Mouse (Mus musculus): ENCODE data around the gene Ndufs2.
A peak's percentile ranks its signal among the peaks of the same experiment; 100 is the strongest.

Ndufs2 gene

GRCm38 (mm10) chr1:171250680-171251593, at the start of gene Ndufs2:
TSS of gene Ndufs2 (minus strand) at chr1:171251388.
- DNase-seq (ENCODE audit: low spot score in 2 of 2) = no peak

DNA sequence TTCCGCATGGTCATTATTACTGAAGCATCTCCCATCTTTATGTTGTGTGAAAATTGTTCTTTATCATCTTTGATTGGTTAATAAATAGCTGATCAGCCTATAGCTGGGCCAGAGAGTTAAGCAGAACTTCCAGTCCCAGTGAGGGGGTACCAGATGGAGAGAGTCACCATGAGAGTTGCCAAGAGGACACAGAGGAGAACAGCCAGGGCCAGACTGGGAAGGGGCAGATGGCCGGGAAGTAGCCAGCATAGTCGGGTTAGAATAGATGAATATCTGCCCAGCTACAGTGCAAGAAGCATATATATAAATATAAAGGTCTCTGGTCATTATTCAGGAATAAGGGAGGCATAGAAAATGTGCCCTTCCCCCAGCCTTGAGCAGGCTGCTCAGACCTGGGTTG, 47.0 kb upstream of the Ndufs2 start:
- DNase-seq (ENCODE audit: low spot score in 2 of 2) = no peak

- DNase-seq (ENCODE audit: low spot score in 2 of 2) = no peak
Observed at GRCm38 (mm10) chr1:171295063-171295402, 43.8 kb upstream of the Ndufs2 start.

DNA sequence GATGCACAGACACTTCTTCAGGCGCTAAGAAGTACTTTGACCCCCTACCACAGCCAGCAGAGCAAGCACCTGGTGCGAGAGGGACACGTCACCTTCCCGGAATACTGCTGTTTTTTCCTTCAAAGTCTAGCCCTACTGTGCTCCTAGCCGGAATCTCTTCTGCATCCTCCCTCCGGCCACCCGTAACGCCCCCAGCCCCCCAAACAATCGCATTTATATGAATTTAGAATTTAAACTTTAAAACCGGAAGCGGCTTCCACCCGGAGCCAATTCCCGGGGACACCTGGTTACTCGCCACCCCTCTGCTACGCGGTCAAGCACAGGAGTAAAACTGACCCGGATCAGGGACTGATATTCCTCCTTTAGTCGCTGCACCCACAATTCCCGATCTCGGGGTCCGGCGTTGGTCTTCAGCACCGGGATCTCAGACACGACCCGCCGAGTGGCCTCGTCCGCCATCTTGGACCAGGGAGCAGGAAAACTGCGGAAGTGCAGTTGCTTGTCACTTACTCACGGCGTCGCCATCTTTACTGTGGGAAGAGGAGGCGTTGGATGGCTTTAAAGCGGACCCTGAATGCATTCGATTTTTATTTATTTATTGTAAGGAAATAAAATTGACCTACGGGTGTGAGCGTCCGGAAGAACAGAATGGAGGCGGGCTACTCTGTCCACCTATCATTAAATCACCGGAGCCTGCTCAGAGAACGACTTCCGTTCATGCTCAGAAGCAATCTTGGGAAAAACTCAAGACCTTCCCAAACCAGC, 43.3 kb upstream of the Ndufs2 start, which contains the start of gene Ufc1:
Gene Ufc1, minus strand, starts transcription at position 727 of the 765 bp plus-strand sequence.
- peak; percentile 80 to 91 for DNase-seq (ENCODE audit: low spot score in 2 of 2)

DNA sequence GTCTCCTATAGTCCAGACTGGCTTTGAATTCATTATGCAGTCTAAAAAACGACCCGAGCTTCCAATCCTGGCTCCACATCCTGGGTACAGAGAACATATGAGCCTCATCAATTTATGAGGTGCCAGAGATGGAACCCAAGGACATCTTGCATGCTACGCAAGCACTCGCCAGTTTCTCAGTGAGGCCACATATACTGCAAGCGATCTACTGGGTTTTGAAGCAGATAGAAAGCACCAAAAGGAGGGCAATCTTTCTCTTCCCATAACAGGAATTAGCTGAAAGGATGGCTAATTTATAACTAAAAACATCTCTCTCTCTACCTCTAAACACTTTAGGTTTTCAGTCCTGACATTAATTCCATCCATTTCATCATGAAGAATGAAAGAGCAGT, 42.7 kb upstream of the Ndufs2 start:
- no peak for DNase-seq (ENCODE audit: low spot score in 2 of 2)

- DNase-seq (ENCODE audit: low spot score in 2 of 2) = no peak
Observed at GRCm38 (mm10) chr1:171293351-171293750, 42.2 kb upstream of the Ndufs2 start.

DNA sequence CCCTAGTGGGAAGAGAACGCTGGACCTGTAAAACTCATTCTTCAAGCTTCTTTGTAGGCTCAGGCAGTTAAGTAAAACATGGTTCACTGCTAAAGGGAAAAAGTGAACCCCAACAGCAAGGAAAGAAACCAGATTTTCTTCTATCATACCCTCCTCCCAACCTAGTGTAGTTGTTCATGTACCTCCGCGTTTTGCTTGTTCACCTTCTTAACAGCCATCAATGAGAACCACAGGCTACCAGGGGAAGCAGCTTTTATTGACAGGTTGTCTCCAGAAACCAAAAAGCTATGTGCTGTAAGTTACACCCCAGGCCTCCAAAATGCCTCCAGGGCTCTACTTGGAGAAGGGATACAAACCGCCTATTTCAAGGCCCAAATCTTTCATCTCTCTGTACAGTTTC, 37.1 kb upstream of the Ndufs2 start:
- no peak for DNase-seq (ENCODE audit: low spot score in 2 of 2)

DNA sequence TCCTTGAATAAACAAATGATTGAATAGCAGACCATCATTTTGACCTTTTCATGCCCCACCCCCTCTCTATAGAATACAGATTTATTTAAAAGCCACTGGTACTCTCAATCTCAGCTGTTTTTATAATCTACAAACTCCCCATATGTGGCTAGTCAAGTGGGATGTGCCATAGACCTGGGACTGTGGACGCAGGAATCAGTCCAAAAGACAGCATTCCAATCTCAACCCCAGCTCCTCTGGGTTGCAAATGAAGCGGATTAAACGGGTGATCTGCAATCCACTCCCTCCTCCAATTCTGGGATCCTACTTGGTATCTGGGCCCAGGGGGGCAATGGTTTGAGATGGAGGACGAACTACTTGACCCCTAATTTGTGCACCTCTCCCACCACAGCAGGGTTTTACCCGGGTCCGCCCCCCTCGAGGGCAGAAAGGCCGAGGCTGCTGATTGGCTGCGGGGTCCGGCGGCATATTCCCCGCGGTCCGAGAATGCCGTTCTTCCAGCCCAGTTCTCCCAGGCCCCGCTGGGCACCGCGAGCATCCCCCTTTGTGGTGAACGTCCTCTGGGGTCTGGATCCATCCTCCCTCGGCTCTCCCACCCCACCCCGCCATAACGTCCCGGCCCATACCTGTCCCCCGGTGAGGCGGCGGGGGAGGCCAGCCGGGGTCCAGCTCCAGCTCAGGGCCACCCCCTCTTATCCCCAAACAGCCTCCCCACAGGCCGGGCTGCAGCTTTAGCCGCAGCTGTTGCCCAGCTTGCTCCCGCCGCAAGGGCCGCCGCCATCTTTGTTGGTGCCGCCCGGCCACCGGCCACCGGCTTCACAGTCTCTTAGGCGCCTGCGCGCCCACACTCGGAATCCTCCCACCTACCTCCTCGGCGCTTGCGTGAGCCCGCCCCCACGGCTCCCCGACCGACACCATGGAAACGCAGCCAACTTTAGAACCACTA, 36.2 kb upstream of the Ndufs2 start, which contains the start of gene Usp21:
Gene Usp21, minus strand, starts transcription at position 856 of the 946 bp plus-strand sequence.
- DNase-seq (ENCODE audit: low spot score in 2 of 2) = peak; percentile 93 to 96

GRCm38 (mm10) chr1:171286517-171286916, 35.3 kb upstream of the Ndufs2 start:
- peak in 1 of 2 experiments; percentile 73 for DNase-seq (ENCODE audit: low spot score in 2 of 2)

DNA sequence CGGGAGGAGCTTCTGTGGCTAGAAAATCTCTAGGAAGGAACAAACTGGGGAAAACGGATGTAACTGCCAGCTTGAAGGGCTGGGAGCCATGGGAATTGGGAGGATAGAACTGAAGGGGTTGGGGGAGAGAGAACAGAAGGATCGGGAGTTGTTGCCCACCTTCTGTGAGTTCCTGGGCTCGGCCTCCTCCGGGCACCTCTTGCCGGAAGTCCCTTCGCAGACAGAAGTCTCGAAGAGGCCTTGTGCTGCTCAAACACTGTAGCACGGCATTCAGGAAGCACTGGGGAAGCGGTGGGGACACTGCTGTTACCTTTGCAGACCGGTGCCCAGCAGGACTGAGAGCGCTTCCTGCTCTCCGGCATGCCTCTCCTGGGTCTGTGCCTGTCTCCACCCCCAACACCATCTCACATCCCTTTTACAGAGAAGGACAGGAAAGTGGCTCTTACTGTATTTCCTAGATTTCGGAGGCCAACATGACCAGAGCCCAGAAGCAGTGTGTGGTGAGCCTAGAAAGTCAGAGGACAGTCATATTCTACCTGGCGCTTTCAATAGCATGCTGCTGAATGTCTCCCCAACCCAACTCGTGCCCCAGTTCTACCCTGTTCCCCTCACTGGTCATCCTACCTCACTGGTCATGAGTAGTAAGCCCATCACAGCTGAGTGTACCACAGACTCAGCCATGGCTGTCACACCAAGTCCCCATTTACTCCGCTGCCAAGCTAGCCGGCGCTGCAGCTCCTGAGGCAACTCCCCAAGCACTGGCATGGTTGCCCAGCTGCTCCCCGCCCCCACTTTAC, 34.1 kb upstream of the Ndufs2 start:
- DNase-seq (ENCODE audit: low spot score in 2 of 2) = peak in 1 of 2 experiments; percentile 62

- peak in 1 of 2 experiments; percentile 65 for DNase-seq (ENCODE audit: low spot score in 2 of 2)
Observed at GRCm38 (mm10) chr1:171284491-171284890, 33.3 kb upstream of the Ndufs2 start.

- DNase-seq (ENCODE audit: low spot score in 2 of 2) = peak in 1 of 2 experiments; percentile 59
Observed at GRCm38 (mm10) chr1:171283188-171284160, 32.3 kb upstream of the Ndufs2 start.

DNA sequence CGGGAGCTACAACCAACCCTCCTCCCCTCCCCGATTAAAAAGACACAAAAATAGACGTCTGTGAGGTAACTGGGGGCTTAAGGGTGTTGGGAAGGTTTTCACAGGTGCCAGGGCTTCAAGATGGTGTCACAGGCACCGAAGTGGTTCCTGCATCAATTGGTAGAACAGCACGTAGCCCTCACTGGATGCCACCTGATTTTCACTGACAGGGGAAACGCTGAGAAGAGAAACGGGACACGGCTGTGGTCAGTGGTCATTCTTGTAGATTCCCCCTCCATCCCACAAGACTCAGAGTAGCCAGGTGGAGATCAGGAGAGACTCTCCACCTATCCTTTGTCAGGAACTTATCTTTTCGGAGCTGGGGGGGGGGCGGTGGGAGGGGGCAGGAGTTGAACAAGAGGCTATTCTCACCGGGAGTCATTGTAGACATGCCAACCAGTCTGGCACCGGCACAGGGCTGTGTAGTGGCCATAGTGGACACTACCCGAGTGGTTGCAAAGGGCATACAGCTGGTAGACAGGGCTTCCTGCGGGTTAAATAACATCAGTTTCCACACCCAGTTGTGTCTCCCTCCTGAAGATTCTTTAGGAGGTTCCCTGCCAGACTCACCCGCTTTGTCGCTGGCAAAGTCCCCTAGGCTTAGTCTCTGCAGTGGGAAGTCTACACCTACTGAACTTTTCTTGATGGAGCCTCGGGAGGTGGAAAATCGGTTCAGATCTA, 31.1 kb upstream of the Ndufs2 start:
- DNase-seq (ENCODE audit: low spot score in 2 of 2) = peak; percentile 16 to 63

DNA sequence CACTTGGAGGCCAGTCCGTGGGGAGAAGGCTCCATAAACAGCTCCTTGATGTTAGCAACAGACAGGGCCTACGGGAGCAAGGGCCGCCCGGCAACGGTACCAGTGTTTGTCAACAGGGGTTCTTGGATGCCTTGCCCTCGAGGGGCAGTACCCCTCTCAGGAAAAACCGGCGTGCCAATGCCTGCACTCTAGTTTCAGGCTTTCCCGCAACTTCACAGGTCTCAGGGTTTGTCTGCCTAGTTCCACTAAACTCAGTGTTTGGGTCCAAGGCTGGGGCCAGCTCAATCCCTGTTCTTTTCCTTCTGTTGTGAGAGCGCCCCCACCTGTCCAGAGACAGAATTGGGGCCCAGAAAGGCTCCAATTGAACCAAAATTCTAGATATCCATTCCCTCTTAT, 30.3 kb upstream of the Ndufs2 start:
- DNase-seq (ENCODE audit: low spot score in 2 of 2) = peak; percentile 89 to 95

- DNase-seq (ENCODE audit: low spot score in 2 of 2) = peak; percentile 92
Observed at GRCm38 (mm10) chr1:171280916-171281527, 29.8 kb upstream of the Ndufs2 start, which contains the start of gene Ppox. TSS of gene Ppox (minus strand) at chr1:171281186.

DNA sequence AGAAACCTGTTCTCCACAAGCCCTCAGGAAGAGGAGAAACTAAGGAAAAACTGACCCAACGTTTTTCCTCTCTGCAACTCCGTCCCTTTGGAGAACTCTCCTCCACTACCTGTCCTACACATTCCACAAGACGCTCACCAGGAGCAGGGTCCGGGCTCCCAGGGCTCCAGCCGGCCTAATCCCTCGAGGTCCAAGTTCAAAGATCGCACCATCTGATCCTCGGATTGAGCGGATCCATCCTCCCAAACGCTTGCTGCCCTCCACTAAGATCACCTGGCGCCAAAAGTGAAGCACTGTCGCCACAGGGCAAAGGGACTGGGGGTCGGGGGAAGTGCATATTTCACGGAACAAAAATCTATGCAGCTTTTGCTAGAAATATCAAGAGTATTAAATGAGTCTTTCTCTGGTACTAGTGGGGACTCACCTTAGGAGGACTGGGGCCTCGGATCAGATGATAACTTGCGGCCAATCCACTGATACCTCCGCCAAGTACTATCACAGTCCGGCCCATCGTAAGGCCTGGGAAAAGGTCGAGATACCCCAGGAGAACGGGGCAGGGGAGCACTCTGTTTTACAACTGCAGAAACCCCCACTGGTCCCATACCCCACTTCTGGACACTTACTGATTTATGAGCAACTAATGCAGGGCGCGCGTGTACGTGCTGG, 29.2 kb upstream of the Ndufs2 start:
- peak in 1 of 2 experiments; percentile 75 for DNase-seq (ENCODE audit: low spot score in 2 of 2)

DNA sequence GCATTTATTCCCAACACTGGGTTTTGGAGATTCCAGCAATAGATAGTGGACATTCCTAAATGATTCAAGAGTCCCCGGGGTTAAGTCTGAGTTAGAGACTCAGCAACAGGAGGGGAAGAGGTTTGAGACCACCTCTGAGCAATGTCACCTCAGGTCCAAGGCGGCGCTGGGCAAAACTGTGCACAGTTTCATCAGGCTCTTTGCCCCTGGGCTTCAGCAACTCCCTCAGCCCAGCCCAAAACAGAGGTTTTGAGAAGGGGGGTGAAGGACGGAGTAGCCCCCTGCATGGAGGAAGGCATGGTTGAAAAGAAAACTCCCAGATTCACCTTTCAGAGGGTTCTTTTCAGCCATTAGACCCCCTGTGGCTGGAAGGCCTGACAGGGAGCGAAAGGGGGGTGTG, 28.5 kb upstream of the Ndufs2 start:
- DNase-seq (ENCODE audit: low spot score in 2 of 2) = peak; percentile 19 to 67

Measured in spleen, postnatal 4 days (tissue).